Mouse (Mus musculus) cerebellum, adult 2 months (tissue): Measurements from ENCODE around the gene Txnrd2.

ENCODE experiments used
- CTCF ChIP-seq: fragments of 200-500 bp; IDR thresholded peaks from 2 replicates; pipeline ENCODE4 v1.5.1; 2011; ENCODE audit warnings: low read depth, mild to moderate bottlenecking, control low read depth, low read length, moderate library complexity, borderline replicate concordance; ENCODE audit not compliant: insufficient read depth
- POLR2A ChIP-seq: fragments of 200-500 bp; IDR thresholded peaks from 2 replicates; pipeline ENCODE4 v1.6.1; 2011; ENCODE audit warnings: low read length, control low read depth, borderline replicate concordance; ENCODE audit not compliant: insufficient read depth

- no peak for TF ChIP-seq POLR2A
- no peak for TF ChIP-seq CTCF
Measured at GRCm38 (mm10) chr16:18378489-18378888, 47.7 kb upstream of the Txnrd2 start.
